Mouse (Mus musculus): ENCODE data around the gene Spop. TPM values are rescaled to one million over a fixed set of nuclear protein-coding genes. Genes with fewer than 3 reads are reported as not detected.

Spop gene
- total and polyA plus RNA-seq, 2 experiments from 2014 or later, result 70.1 to 213 TPM

DNA sequence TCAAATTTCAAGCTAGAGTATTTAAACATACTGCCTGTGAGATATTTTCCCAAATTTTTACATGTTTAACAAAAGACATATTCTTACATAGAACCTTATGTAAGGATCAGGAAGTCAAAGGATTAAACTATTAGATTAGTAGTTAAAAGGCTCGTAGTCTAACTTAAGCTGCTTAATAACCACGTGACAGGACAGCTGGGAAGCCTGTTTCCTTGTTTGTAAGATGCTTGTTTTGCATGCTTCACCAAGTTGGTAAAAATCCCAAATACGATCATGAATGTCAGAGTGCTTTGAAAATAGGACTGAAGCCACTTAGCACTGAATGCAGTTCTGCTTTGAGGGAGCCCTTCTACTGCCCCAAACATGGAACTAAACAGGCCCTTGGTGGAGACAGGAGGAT, 34.5 kb downstream of the Spop start:
- no peak for TF ChIP-seq CTCF (IDR thresholded peaks at IDR 0.05; ENCODE audit: low read depth)
- H3K4me3 ChIP-seq (ENCODE audit: low read depth, low read length), result no peak overlapping the region
- no peaks in the 10 kb centered on the region for H3K4me1 ChIP-seq (ENCODE audit: insufficient read depth)
- no peaks in the 10 kb centered on the region for H3K9me3 ChIP-seq (ENCODE audit: low read length)
- H3K27ac ChIP-seq (ENCODE audit: low read depth, low read length), result no peak overlapping the region
- 24% methylated on average over 3 of the region's 3 CpGs for WGBS
- DNase-seq, result no peak
- no peak overlapping the region for H3K4me2 ChIP-seq (ENCODE audit: low read depth)
- H3K9ac ChIP-seq, result no peak overlapping the region
- H3K27me3 ChIP-seq (ENCODE audit: insufficient read depth, low read length), result no peaks in the 10 kb centered on the region
- ATAC-seq, result no peak
- H3K36me3 ChIP-seq (ENCODE audit: insufficient read depth), result no peaks in the 10 kb centered on the region

DNA sequence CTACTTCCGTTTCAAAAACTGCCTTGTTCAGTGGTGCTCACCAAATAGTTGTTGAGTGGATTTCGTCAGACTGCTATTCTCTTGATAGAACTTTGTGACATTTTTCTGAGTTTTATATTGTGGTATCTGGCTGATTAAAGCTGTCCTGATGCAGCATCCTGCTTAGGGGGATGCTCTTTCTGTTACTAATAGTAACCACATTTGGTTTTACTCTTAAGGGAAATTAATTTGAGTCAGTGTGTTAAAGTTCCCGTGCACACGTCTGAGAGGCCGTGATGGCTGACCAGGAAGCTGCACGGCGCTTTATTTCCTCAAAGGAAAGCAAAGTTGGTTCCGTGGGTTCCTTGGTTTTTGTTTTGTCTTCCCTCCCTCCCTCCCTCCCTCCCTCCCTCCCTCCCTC, 41.5 kb downstream of the Spop start:
- 72% methylated on average over 8 of the region's 8 CpGs for WGBS
- ATAC-seq (no peak), DNase-seq (no peak)
- no peak for TF ChIP-seq CTCF (IDR thresholded peaks at IDR 0.05; ENCODE audit: low read depth)
- H3K9me3 ChIP-seq (ENCODE audit: low read length), result no peaks in the 10 kb centered on the region
- H3K9ac ChIP-seq, result no peak overlapping the region
- H3K27me3 ChIP-seq (ENCODE audit: insufficient read depth, low read length), result no peaks in the 10 kb centered on the region
- H3K36me3 ChIP-seq (ENCODE audit: insufficient read depth), result no peaks in the 10 kb centered on the region
- H3K4me1 ChIP-seq (ENCODE audit: insufficient read depth), result no peaks in the 10 kb centered on the region
- no peak overlapping the region for H3K4me3 ChIP-seq (ENCODE audit: low read depth, low read length)
- no peak overlapping the region for H3K4me2 ChIP-seq (ENCODE audit: low read depth)
- no peak overlapping the region for H3K27ac ChIP-seq (ENCODE audit: low read depth, low read length)

DNA sequence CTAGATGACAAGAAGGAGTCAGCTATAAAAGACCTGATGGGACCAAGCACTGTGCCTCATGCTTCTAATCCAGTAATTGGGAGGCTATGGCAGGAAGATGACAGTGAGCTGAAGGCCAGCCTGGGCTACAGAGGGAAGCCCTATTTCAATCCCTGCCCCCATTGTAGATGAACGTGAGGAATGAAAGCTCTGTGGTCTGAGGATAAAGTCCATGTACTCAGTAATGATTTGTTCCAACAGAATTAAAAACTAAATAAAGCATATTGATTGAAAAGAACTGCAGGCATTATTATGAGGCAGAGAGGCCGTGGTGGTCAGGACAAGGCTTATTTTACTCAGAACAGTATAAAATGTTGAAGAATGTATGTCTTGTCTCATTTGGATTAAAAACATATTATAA, 47.0 kb downstream of the Spop start:
- no peak for ATAC-seq
- DNase-seq, result no peak
- Histone ChIP-seq H3K9me3 (ENCODE audit: low read length) (no peaks in the 10 kb centered on the region), H3K36me3 (ENCODE audit: insufficient read depth) (no peaks in the 10 kb centered on the region), H3K4me1 (ENCODE audit: insufficient read depth) (no peaks in the 10 kb centered on the region), H3K27me3 (ENCODE audit: insufficient read depth, low read length) (no peaks in the 10 kb centered on the region), H3K9ac (no peak overlapping the region), H3K27ac (ENCODE audit: low read depth, low read length) (no peak overlapping the region), H3K4me3 (ENCODE audit: low read depth, low read length) (no peak overlapping the region), H3K4me2 (ENCODE audit: low read depth) (no peak overlapping the region)
- no peak for TF ChIP-seq CTCF (IDR thresholded peaks at IDR 0.05; ENCODE audit: low read depth)
- 75% methylated on average over 2 of the region's 2 CpGs for WGBS

DNA sequence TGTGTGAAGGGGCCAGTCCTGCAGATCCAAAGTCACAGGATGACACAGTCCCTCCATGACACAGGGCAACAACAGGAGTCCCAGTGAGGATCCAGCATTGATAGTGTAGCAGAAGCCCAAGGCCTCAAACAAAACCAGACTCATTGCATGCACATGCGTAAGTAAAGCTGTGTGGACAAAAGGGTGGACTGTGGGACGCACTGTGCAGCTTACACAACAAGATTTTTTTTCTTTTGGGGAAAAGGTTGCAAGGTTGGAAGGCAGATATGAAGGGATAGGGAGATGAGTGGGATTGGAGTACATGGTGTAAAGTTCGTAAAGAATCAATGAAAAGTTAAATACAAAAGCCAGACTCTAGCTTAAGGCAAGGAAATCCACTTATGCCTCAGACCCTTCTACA, 48.3 kb downstream of the Spop start:
- H3K36me3 ChIP-seq (ENCODE audit: insufficient read depth), result no peaks in the 10 kb centered on the region
- WGBS, result 93% methylated on average over 3 of the region's 3 CpGs
- no peak for TF ChIP-seq CTCF (IDR thresholded peaks at IDR 0.05; ENCODE audit: low read depth)

DNA sequence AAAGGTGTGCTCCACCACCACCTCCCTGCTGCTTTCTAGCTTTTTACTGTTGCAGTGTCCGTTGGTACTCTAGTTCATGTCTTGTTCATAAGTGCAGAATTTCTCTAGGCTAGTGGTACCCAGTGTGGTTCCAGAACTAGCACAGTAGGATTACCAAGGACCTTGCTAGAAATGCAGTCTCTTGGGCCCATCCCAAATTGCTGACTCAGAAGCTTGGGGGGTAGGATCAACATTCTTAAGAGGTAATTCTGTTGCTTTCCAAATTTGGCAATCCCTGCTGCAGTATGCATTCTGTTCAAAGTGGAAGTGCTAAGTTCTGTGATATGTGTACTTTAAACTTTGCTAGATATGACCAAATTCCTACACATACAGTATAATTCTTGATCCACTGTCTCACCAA, 53.9 kb downstream of the Spop start:
- no peaks in the 10 kb centered on the region for H3K27me3 ChIP-seq (ENCODE audit: insufficient read depth, low read length)
- 94% methylated on average over 1 of the region's 1 CpGs for WGBS

More for the DNA sequence above, 48.3 kb downstream of the Spop start:
- Histone ChIP-seq H3K9ac (no peak overlapping the region), H3K4me3 (ENCODE audit: low read depth, low read length) (no peak overlapping the region), H3K27ac (ENCODE audit: low read depth, low read length) (no peak overlapping the region), H3K4me1 (ENCODE audit: insufficient read depth) (no peaks in the 10 kb centered on the region), H3K4me2 (ENCODE audit: low read depth) (no peak overlapping the region), H3K27me3 (ENCODE audit: insufficient read depth, low read length) (no peaks in the 10 kb centered on the region), H3K9me3 (ENCODE audit: low read length) (no peaks in the 10 kb centered on the region)
- DNase-seq (no peak), ATAC-seq (no peak)

DNA sequence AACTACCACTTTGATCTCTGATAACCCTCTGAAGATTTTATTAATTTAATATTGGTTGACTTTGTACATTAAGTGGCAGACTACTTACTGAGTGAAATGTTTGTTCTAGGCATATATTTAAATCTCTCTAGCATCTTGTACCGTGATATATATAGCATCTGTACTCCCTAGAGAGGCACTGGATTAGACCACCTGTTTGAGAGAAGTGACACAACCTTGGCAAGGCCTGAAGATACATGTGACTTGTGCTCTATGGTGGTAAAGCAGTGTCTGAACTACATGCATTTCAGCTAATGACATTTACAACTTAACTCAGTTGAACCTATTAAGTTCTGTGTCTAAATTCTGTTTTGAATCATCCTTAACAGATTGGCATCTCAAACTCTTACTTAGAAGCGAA, 59.1 kb downstream of the Spop start:
- no peak overlapping the region for H3K4me3 ChIP-seq (ENCODE audit: low read depth, low read length)
- H3K9ac ChIP-seq, result no peak overlapping the region
- no peaks in the 10 kb centered on the region for H3K4me1 ChIP-seq (ENCODE audit: insufficient read depth)
- WGBS, result 70% methylated on average over 2 of the region's 2 CpGs
- no peak for DNase-seq
- H3K9me3 ChIP-seq (ENCODE audit: low read length), result no peaks in the 10 kb centered on the region
- TF ChIP-seq CTCF (IDR thresholded peaks at IDR 0.05; ENCODE audit: low read depth), result no peak
- no peak overlapping the region for H3K27ac ChIP-seq (ENCODE audit: low read depth, low read length)
- no peaks in the 10 kb centered on the region for H3K27me3 ChIP-seq (ENCODE audit: insufficient read depth, low read length)
- peaks cover 23% of the 10 kb centered on the region for H3K36me3 ChIP-seq (ENCODE audit: insufficient read depth)
- H3K4me2 ChIP-seq (ENCODE audit: low read depth), result no peak overlapping the region
- no peak for ATAC-seq

More for the DNA sequence above, 53.9 kb downstream of the Spop start:
- Histone ChIP-seq H3K9me3 (ENCODE audit: low read length) (no peaks in the 10 kb centered on the region), H3K9ac (no peak overlapping the region), H3K4me1 (ENCODE audit: insufficient read depth) (no peaks in the 10 kb centered on the region), H3K36me3 (ENCODE audit: insufficient read depth) (peaks cover 15% of the 10 kb centered on the region), H3K4me3 (ENCODE audit: low read depth, low read length) (no peak overlapping the region), H3K27ac (ENCODE audit: low read depth, low read length) (no peak overlapping the region), H3K4me2 (ENCODE audit: low read depth) (no peak overlapping the region)
- no peak for ATAC-seq
- DNase-seq, result no peak
- TF ChIP-seq CTCF (IDR thresholded peaks at IDR 0.05; ENCODE audit: low read depth), result no peak

DNA sequence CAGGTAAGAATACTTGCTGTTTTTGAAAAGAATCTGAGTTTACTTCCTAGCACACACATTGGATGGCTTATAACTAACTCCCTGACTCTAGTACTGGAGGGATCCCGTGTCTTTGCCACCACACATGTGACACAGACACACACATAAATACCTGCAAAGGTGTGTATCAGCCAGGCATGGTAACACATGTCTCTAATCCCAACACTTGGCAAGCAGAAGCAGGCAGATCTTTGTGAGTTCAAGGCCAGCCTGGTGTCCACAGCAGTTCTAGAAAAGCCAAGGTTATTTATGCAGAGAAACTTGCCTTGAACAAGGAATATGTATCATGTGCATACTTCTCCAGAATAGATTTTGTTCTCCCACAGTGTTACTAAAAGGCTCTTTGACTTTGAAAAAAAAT, 59.6 kb downstream of the Spop start:
- Histone ChIP-seq H3K27me3 (ENCODE audit: insufficient read depth, low read length) (no peaks in the 10 kb centered on the region), H3K9ac (no peak overlapping the region), H3K9me3 (ENCODE audit: low read length) (no peaks in the 10 kb centered on the region), H3K36me3 (ENCODE audit: insufficient read depth) (peaks cover 23% of the 10 kb centered on the region), H3K27ac (ENCODE audit: low read depth, low read length) (no peak overlapping the region), H3K4me1 (ENCODE audit: insufficient read depth) (no peaks in the 10 kb centered on the region), H3K4me3 (ENCODE audit: low read depth, low read length) (no peak overlapping the region), H3K4me2 (ENCODE audit: low read depth) (no peak overlapping the region)
- no peak for ATAC-seq
- DNase-seq, result no peak
- 93% methylated on average over 1 of the region's 1 CpGs for WGBS
- TF ChIP-seq CTCF (IDR thresholded peaks at IDR 0.05; ENCODE audit: low read depth), result no peak

DNA sequence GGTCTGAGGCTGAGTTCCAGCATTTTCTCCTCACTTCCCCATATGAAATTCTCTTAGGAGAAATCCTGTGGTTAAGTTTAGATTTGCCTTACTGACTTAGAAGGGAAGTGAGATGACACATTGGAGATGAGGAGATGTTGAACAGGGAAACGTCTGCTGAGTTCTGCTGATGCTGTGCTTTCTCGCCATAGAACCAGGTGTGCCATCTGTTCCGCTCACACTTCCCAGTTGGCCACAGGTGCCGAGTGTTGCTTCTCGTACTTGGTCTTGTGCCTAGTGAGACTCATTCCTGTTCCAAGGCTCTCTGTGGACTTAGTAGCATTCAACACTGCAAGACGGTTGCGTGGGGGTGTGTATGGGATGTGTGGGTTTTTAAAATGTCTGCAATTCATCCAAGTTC, 62.4 kb downstream of the Spop start:
- H3K36me3 ChIP-seq (ENCODE audit: insufficient read depth), result peaks cover 13% of the 10 kb centered on the region
- TF ChIP-seq CTCF (IDR thresholded peaks at IDR 0.05; ENCODE audit: low read depth), result no peak
- no peaks in the 10 kb centered on the region for H3K4me1 ChIP-seq (ENCODE audit: insufficient read depth)
- H3K4me3 ChIP-seq (ENCODE audit: low read depth, low read length), result no peak overlapping the region
- ATAC-seq (peak; percentile 51), DNase-seq (peak; percentile 70)
- H3K27me3 ChIP-seq (ENCODE audit: insufficient read depth, low read length), result no peaks in the 10 kb centered on the region
- WGBS, result 54% methylated on average over 7 of the region's 7 CpGs
- no peak overlapping the region for H3K4me2 ChIP-seq (ENCODE audit: low read depth)
- H3K9ac ChIP-seq, result no peak overlapping the region
- no peak overlapping the region for H3K27ac ChIP-seq (ENCODE audit: low read depth, low read length)
- no peaks in the 10 kb centered on the region for H3K9me3 ChIP-seq (ENCODE audit: low read length)

Measured in forebrain, postnatal 0 days (tissue).